Mouse (Mus musculus) neural tube, embryonic 15.5 days (tissue): Measurements from ENCODE around the gene Pcgf5. TPM values are rescaled to one million over a fixed set of nuclear protein-coding genes. Genes with fewer than 3 reads are reported as not detected.

ENCODE experiments used
- ATAC-seq: fragments of 200-750 bp; cut with Nextera tagmentation; 2 replicates; pipeline ENCODE4 v1.8.0; 2017; ENCODE audit warnings: mild to moderate bottlenecking, moderate TSS enrichment, moderate library complexity; ENCODE audit not compliant: low FRiP score
- H3K27ac ChIP-seq: fragments of 300-500 bp; sonication (generic); replicated peaks from 2 replicates; pipeline ENCODE4 v1.5.1; 2015; ENCODE audit warnings: mild to moderate bottlenecking, inconsistent platforms
- H3K27me3 ChIP-seq: fragments of 300-500 bp; sonication (generic); replicated peaks from 2 replicates; pipeline ENCODE4 v1.6.1; 2015; ENCODE audit warnings: inconsistent platforms
- H3K36me3 ChIP-seq: fragments of 300-500 bp; sonication (generic); 2 replicates; pipeline ENCODE4 v1.6.1; 2015; ENCODE audit warnings: inconsistent platforms
- H3K4me1 ChIP-seq: fragments of 300-500 bp; sonication (generic); 2 replicates; pipeline ENCODE4 v1.6.1; 2015; ENCODE audit warnings: inconsistent platforms
- H3K4me2 ChIP-seq: fragments of 300-500 bp; sonication (generic); 2 replicates; pipeline ENCODE4 v1.6.1; 2015; ENCODE audit warnings: inconsistent platforms, mild to moderate bottlenecking, moderate library complexity
- H3K4me3 ChIP-seq: fragments of 300-500 bp; sonication (generic); replicated peaks from 2 replicates; pipeline ENCODE4 v1.5.1; 2015; ENCODE audit warnings: mild to moderate bottlenecking, inconsistent platforms
- H3K9ac ChIP-seq: fragments of 300-500 bp; sonication (generic); replicated peaks from 2 replicates; pipeline ENCODE4 v1.6.1; 2015; ENCODE audit warnings: mild to moderate bottlenecking, inconsistent platforms
- H3K9me3 ChIP-seq: fragments of 300-500 bp; sonication (generic); replicated peaks from 2 replicates; pipeline ENCODE4 v1.6.1; 2016; ENCODE audit warnings: inconsistent platforms
- WGBS: fragments of 180-500 bp; shearing (Covaris S2); methylation state at CpG from one replicate; pipeline ENCODE4 v1.1.7; 2015; ENCODE audit warnings: mixed read lengths; 5-methylcytosine and 5-hydroxymethylcytosine counted together
- polyA plus RNA-seq: library from polyadenylated mRNA; unstranded; fragments of >200 nt; fragmentation: Nextera tagmentation; extraction: Ambion mirVana; gene quantifications from 2 replicates; pipeline ENCODE4 v1.2.1, GENCODE M21; 2015

Pcgf5 gene
- polyA plus RNA-seq, 1 experiment from 2014 or later, result 6.0 TPM

- Histone ChIP-seq H3K9ac (no peak overlapping the region), H3K27me3 (no peaks in the 10 kb centered on the region), H3K4me3 (no peak overlapping the region), H3K4me1 (no peaks in the 10 kb centered on the region), H3K4me2 (no peak overlapping the region), H3K27ac (no peak overlapping the region), H3K9me3 (0 out of 2 replicates have a peak, but pooled peaks cover 6% of the 10 kb centered on the region), H3K36me3 (no peaks in the 10 kb centered on the region)
- no peak for ATAC-seq
- WGBS, result 83% methylated on average over 5 of the region's 5 CpGs
These were observed 149.6 kb downstream of the Pcgf5 start for GRCm38 (mm10) chr19:36497744-36498143.

- Histone ChIP-seq H3K27ac (no peak overlapping the region), H3K4me3 (no peak overlapping the region), H3K36me3 (no peaks in the 10 kb centered on the region), H3K4me1 (no peaks in the 10 kb centered on the region), H3K4me2 (no peak overlapping the region), H3K27me3 (no peaks in the 10 kb centered on the region), H3K9ac (no peak overlapping the region), H3K9me3 (0 out of 2 replicates have a peak, but pooled peaks cover 6% of the 10 kb centered on the region)
- ATAC-seq, result no peak
- WGBS, result 93% methylated on average over 2 of the region's 2 CpGs
These were observed 156.6 kb downstream of the Pcgf5 start for GRCm38 (mm10) chr19:36504716-36505115.

Other genes starting within 250 kb of the Pcgf5 start
- gene Ankrd1, start 228.2 kb upstream of the Pcgf5 start, polyA plus RNA-seq, result 0.22 and 0.54 TPM in 2 replicates
- 9.5 and 10.0 TPM in 2 replicates for gene Hectd2, start 206.3 kb downstream of the Pcgf5 start, polyA plus RNA-seq